Mouse (Mus musculus) ES-CJ7 (cell line): ENCODE results near the gene Fam160b1.

Experiments used
- DNase-seq: peaks from one replicate; pipeline ENCODE4 v3.0.0; 2011; ENCODE audit warnings: low read depth, low spot score

Gene Fam160b1

GRCm38 (mm10) chr19:57360341-57361130, at the start of gene Fam160b1:
TSS of gene Fam160b1 (plus strand) at chr19:57360680.
- DNase-seq = peak; percentile 95

- no peak for DNase-seq
Measured at GRCm38 (mm10) chr19:57313226-57313625, 47.3 kb upstream of the Fam160b1 start.

- DNase-seq = no peak
Measured at GRCm38 (mm10) chr19:57313891-57314345, 46.6 kb upstream of the Fam160b1 start.

- no peak for DNase-seq
Measured at GRCm38 (mm10) chr19:57314346-57315012, 46.0 kb upstream of the Fam160b1 start, which contains the start of gene Ablim1. TSS of gene Ablim1 (minus strand) at chr19:57314919.

GRCm38 (mm10) chr19:57315013-57315565, 45.4 kb upstream of the Fam160b1 start:
- no peak for DNase-seq

GRCm38 (mm10) chr19:57316597-57316996, 43.9 kb upstream of the Fam160b1 start:
- no peak for DNase-seq

GRCm38 (mm10) chr19:57320656-57321382, 39.7 kb upstream of the Fam160b1 start:
- no peak for DNase-seq

GRCm38 (mm10) chr19:57321839-57322238, 38.6 kb upstream of the Fam160b1 start:
- no peak for DNase-seq

GRCm38 (mm10) chr19:57322491-57322890, 38.0 kb upstream of the Fam160b1 start:
- no peak for DNase-seq

GRCm38 (mm10) chr19:57323087-57323486, 37.4 kb upstream of the Fam160b1 start:
- DNase-seq = no peak

GRCm38 (mm10) chr19:57325748-57326300, 34.7 kb upstream of the Fam160b1 start:
- peak; percentile 59 for DNase-seq

GRCm38 (mm10) chr19:57327679-57328078, 32.8 kb upstream of the Fam160b1 start:
- DNase-seq = no peak

GRCm38 (mm10) chr19:57328269-57328668, 32.2 kb upstream of the Fam160b1 start:
- no peak for DNase-seq

- peak; percentile 56 for DNase-seq
Measured at GRCm38 (mm10) chr19:57328792-57329191, 31.7 kb upstream of the Fam160b1 start.

GRCm38 (mm10) chr19:57330309-57330708, 30.2 kb upstream of the Fam160b1 start:
- DNase-seq = peak; percentile 44

GRCm38 (mm10) chr19:57331237-57331636, 29.2 kb upstream of the Fam160b1 start:
- DNase-seq = no peak

- DNase-seq = peak; percentile 36
Measured at GRCm38 (mm10) chr19:57333356-57333755, 27.1 kb upstream of the Fam160b1 start.

GRCm38 (mm10) chr19:57335135-57335534, 25.3 kb upstream of the Fam160b1 start:
- no peak for DNase-seq

GRCm38 (mm10) chr19:57339281-57339864, 21.1 kb upstream of the Fam160b1 start:
- no peak for DNase-seq

GRCm38 (mm10) chr19:57340900-57341742, 19.4 kb upstream of the Fam160b1 start:
- no peak for DNase-seq
